23 mouse cellular contexts compared by ENCODE assay signal in the genomic region with DNA sequence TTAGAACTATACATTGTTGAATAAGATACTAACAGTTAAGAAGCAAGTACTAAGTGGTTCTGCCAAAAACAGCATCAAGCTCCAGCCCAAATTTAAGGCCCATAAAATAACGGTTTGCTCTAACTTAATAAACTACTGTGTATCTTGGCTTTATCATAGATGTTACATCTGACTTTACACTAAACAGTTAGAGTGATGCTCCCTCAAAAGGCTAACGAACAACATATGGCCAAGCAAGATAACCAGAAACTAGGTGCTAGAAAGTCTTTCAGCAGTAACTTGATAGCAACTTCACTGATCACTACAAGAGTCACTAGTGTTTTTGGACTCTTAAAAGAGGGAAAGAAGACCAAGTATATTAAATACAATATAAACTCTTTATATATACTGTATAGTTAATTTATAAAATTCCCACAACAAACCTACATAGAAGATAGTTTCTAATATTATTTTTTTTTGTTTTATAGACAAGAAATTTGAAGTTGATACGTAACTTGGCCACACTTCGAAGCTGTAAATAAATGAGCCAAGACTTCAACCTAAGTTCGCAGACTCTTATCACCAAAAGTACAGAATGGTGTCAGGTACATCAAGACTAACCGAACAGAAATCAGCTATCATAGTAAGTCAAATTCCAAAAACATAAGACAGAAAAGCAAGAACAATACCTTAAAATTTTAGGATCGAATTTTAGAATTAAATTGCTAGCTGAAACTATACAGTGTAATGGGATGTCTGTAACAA.
DNase-seq lines count a peak whose midpoint lies in the region; ATAC-seq and TF ChIP-seq lines count a peak whose summit lies in the region.
"Had no signal": no experiment of that assay in that cellular context is flagged by ENCODE, and none has a peak within 500 bp of the region (broad histone marks: within the 10 kb centered on the region; RNA-seq: fewer than 3 reads in every experiment).

No protein-coding gene starts in this region.

- WGBS in intestine, embryonic 15.5 days, result 93% methylated on average over 7 of the region's 7 CpGs
- 93% methylated on average over 7 of the region's 7 CpGs for WGBS in intestine, postnatal 0 days
- WGBS in intestine, embryonic 16.5 days, result 91% methylated on average over 7 of the region's 7 CpGs
- WGBS in forebrain, embryonic 16.5 days, result 95% methylated on average over 7 of the region's 7 CpGs

- peak; percentile 53; the same call in 1 of the 2 replicates for ATAC-seq in intestine, embryonic 15.5 days
- ATAC-seq in intestine, postnatal 0 days, result no peak
- ATAC-seq in intestine, embryonic 16.5 days, result peak; percentile 62; the same call in 1 of the 2 replicates
- 0 out of 2 replicates have a peak, but pooled peaks have one; percentile 21 for ATAC-seq in megakaryocyte, adult 5-6 weeks (ENCODE audit: poor library complexity, severe bottlenecking)
- no peak for ATAC-seq in forebrain, embryonic 16.5 days
- ATAC-seq: forebrain, embryonic 15.5 days; hindbrain, embryonic 16.5 days; midbrain, embryonic 16.5 days had no signal

- no peaks in the 10 kb centered on the region for H3K27me3 ChIP-seq in intestine, embryonic 15.5 days (replicated peaks)
- H3K27me3 ChIP-seq in intestine, postnatal 0 days (replicated peaks; ENCODE audit: control insufficient read depth, insufficient read depth, low read length), result no peaks in the 10 kb centered on the region
- no peaks in the 10 kb centered on the region for H3K27me3 ChIP-seq in intestine, embryonic 16.5 days (replicated peaks; ENCODE audit: control insufficient read depth, insufficient read depth, low read length)
- no peaks in the 10 kb centered on the region for H3K27me3 ChIP-seq in forebrain, embryonic 16.5 days (replicated peaks; ENCODE audit: control insufficient read depth, insufficient read depth, low read length)
- H3K27me3 ChIP-seq: forebrain, embryonic 15.5 days; neural tube, embryonic 15.5 days had no signal

- DNase-seq in c-Kit-positive CD71-negative TER-119-negative erythroid progenitor cells, embryonic 14.5 days (ENCODE audit: low read depth), result peak; percentile 16
- no peak for DNase-seq in adipocyte (ENCODE audit: low spot score)
- no peak for DNase-seq in kidney, postnatal 14 days
- DNase-seq: adrenal gland, adult 2 months; cerebellum, adult 8-10 months; heart, postnatal 4 days; kidney, adult 18-20 months; kidney, postnatal 36 days; left cerebral cortex, postnatal 4 days; lung, postnatal 14 days; right cerebral cortex, postnatal 25 days; thymus, postnatal 14 days had no signal

- no peak overlapping the region for H3K9ac ChIP-seq in intestine, embryonic 15.5 days
- no peak overlapping the region for H3K9ac ChIP-seq in intestine, postnatal 0 days (ENCODE audit: low read depth, low read length)
- H3K9ac ChIP-seq in intestine, embryonic 16.5 days (ENCODE audit: low read depth, low read length), result no peak overlapping the region
- H3K9ac ChIP-seq in forebrain, embryonic 16.5 days (replicated peaks; ENCODE audit: low read depth, low read length), result no peak overlapping the region
- H3K9ac ChIP-seq: forebrain, embryonic 15.5 days; neural tube, embryonic 15.5 days had no signal

- no peak overlapping the region for H3K4me3 ChIP-seq in intestine, embryonic 15.5 days (replicated peaks)
- no peak overlapping the region for H3K4me3 ChIP-seq in intestine, postnatal 0 days (ENCODE audit: low read depth, low read length)
- no peak overlapping the region for H3K4me3 ChIP-seq in intestine, embryonic 16.5 days (ENCODE audit: low read length)
- no peak overlapping the region for H3K4me3 ChIP-seq in forebrain, embryonic 16.5 days (replicated peaks; ENCODE audit: low read length)
- H3K4me3 ChIP-seq: embryonic facial prominence, embryonic 10.5 days; forebrain, embryonic 15.5 days; left cerebral cortex, adult 2 months; neural tube, embryonic 15.5 days had no signal

- H3K4me2 ChIP-seq in intestine, embryonic 15.5 days (replicated peaks), result no peak overlapping the region
- no peak overlapping the region for H3K4me2 ChIP-seq in intestine, postnatal 0 days (replicated peaks; ENCODE audit: low read depth)
- H3K4me2 ChIP-seq in intestine, embryonic 16.5 days (ENCODE audit: low read depth, low read length), result no peak overlapping the region
- no peak overlapping the region for H3K4me2 ChIP-seq in forebrain, embryonic 16.5 days (ENCODE audit: low read length)
- H3K4me2 ChIP-seq: forebrain, embryonic 15.5 days; neural tube, embryonic 15.5 days had no signal

- H3K9me3 ChIP-seq in intestine, embryonic 15.5 days, result no peaks in the 10 kb centered on the region
- H3K9me3 ChIP-seq in intestine, postnatal 0 days (ENCODE audit: control insufficient read depth), result no peaks in the 10 kb centered on the region
- H3K9me3 ChIP-seq in intestine, embryonic 16.5 days (ENCODE audit: control insufficient read depth, low read length), result no peaks in the 10 kb centered on the region
- no peaks in the 10 kb centered on the region for H3K9me3 ChIP-seq in forebrain, embryonic 16.5 days (ENCODE audit: control insufficient read depth, low read length)
- H3K9me3 ChIP-seq: embryonic facial prominence, embryonic 10.5 days; forebrain, embryonic 15.5 days; neural tube, embryonic 15.5 days had no signal

- H3K27ac ChIP-seq in intestine, embryonic 15.5 days, result no peak overlapping the region
- no peak overlapping the region for H3K27ac ChIP-seq in intestine, postnatal 0 days (ENCODE audit: low read depth, low read length)
- no peak overlapping the region for H3K27ac ChIP-seq in intestine, embryonic 16.5 days (ENCODE audit: low read length)
- no peak overlapping the region for H3K27ac ChIP-seq in forebrain, embryonic 16.5 days (ENCODE audit: low read length)
- H3K27ac ChIP-seq: embryonic facial prominence, embryonic 10.5 days; forebrain, embryonic 15.5 days; left cerebral cortex, adult 2 months; neural tube, embryonic 15.5 days had no signal

- no peaks in the 10 kb centered on the region for H3K4me1 ChIP-seq in intestine, embryonic 15.5 days (replicated peaks)
- H3K4me1 ChIP-seq in intestine, postnatal 0 days (replicated peaks; ENCODE audit: control insufficient read depth, insufficient read depth, low read length), result no peaks in the 10 kb centered on the region
- H3K4me1 ChIP-seq in intestine, embryonic 16.5 days (ENCODE audit: control insufficient read depth, insufficient read depth, low read length), result no peaks in the 10 kb centered on the region
- H3K4me1 ChIP-seq in forebrain, embryonic 16.5 days (replicated peaks; ENCODE audit: control insufficient read depth, insufficient read depth, low read length), result peaks cover 3% of the 10 kb centered on the region; the same call in 1 of the 2 replicates
- H3K4me1 ChIP-seq: embryonic facial prominence, embryonic 10.5 days; forebrain, embryonic 15.5 days; neural tube, embryonic 15.5 days had no signal

- TF ChIP-seq CTCF in intestine, postnatal 0 days (IDR thresholded peaks at IDR 0.05; ENCODE audit: low read depth), result no peak

- no peaks in the 10 kb centered on the region for H3K36me3 ChIP-seq in intestine, embryonic 15.5 days
- peaks cover 7% of the 10 kb centered on the region; the same call in 1 of the 2 replicates for H3K36me3 ChIP-seq in intestine, postnatal 0 days (ENCODE audit: control insufficient read depth, insufficient read depth)
- 0 out of 2 replicates have a peak, but pooled peaks cover 3% of the 10 kb centered on the region for H3K36me3 ChIP-seq in intestine, embryonic 16.5 days (ENCODE audit: control insufficient read depth, insufficient read depth, low read length)
- H3K36me3 ChIP-seq in forebrain, embryonic 16.5 days (ENCODE audit: control insufficient read depth, insufficient read depth), result no peaks in the 10 kb centered on the region
- H3K36me3 ChIP-seq: forebrain, embryonic 15.5 days had no signal

Comparison
In these comparisons a context has a peak if more than half of its experiments do, and no peak if none do; other contexts are left out.
1. ATAC-seq: peak in intestine, embryonic 15.5 days (single experiment), intestine, embryonic 16.5 days (single experiment) and megakaryocyte, adult 5-6 weeks (single experiment); none in intestine, postnatal 0 days (single experiment) and forebrain, embryonic 16.5 days (single experiment).